Mouse (Mus musculus) spleen, adult 18-20 months (tissue): ENCODE results near the gene Carmil1.
A peak's percentile ranks its signal among the peaks of the same experiment; 100 is the strongest.

ENCODE experiments used
- DNase-seq, 2 experiments: peaks; one replicate each; pipeline ENCODE4 v3.0.0; 2022; ENCODE audit warnings: mixed read lengths in 2 of 2

Gene Carmil1

GRCm38 (mm10) chr13:24257809-24258208 is 22.8 kb downstream of the Carmil1 start:
- no peak for DNase-seq

GRCm38 (mm10) chr13:24253989-24254388 is 26.6 kb downstream of the Carmil1 start:
- DNase-seq: peak in 1 of 2 experiments; percentile 29

DNA sequence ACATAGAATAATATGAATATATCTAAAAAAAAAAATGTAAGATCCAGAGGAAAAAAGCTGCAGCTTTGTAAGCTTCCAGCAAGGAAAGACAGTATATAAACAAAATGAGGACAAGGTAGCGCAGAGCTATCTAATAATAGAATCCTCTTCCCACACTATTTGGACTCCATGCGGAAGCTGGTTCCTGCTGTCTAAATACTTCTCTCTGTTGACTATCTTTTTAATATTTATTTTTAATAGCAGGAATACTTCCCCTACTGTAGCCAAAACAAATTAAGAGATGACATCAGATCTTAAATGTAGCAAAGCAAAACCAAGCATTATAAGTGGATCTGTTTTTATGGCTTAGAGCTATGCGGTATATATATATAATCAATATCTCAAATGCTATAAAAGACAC is 27.0 kb downstream of the Carmil1 start:
- DNase-seq: no peak

- DNase-seq: no peak
Measured at GRCm38 (mm10) chr13:24251236-24251635, 29.4 kb downstream of the Carmil1 start.

DNA sequence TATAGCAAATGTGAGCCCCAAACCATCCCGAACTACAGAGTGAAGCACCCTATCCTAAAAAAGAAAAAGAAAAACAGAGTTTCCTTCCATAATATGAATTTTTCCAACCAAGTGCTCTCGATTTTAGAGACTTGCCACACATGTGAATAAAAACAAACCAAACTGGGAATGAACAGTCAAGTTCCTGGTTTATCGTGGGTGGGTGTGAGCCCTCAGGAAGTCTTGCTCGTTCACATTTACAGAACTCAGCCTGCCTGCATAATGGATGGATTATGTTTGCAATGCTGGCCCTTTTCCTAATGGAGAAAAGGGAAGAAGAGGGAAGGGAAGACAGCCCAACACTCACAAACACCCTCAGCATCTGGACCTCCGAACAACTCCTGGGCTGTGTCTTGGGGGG is 32.7 kb downstream of the Carmil1 start:
- no peak for DNase-seq

DNA sequence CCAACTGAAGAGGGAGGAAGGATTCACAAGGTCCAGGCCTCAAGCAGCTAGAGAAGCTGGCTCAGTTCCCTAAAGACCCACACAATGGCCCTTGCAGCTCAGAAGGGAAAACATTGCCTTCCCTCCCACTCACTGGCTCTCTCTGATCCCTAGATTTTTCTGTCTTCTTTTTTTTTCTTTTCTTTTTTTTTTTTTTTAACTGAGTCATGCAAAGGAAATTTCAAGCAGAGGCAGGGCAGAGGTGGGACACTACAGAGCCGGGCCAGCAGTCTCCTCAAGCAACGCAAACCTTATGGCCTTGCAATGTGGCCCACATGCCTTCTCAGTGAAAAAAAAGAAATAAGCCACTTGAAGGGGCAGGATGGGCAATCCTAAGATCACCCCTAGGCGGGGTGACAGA is 33.2 kb downstream of the Carmil1 start:
- no peak for DNase-seq

DNA sequence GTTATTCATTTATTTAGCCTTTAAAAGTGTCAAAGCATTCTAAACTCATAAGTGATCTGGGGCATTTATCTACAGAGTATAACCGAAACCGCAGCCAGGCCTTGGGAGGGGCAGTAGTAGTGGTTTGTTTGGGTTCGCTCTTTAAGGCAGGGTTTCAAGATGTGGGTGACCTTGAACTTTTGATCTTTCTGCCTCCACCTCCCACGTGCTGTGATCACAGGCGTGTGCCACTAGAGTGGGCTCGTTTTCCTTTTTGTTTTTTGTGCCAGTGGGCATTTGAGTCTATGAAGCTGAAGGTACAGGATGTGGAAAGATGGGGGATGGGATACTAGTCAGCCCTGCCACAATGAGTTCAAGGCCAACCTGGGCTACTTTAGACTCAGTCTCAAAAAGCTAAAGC is 34.3 kb downstream of the Carmil1 start:
- DNase-seq: no peak

DNA sequence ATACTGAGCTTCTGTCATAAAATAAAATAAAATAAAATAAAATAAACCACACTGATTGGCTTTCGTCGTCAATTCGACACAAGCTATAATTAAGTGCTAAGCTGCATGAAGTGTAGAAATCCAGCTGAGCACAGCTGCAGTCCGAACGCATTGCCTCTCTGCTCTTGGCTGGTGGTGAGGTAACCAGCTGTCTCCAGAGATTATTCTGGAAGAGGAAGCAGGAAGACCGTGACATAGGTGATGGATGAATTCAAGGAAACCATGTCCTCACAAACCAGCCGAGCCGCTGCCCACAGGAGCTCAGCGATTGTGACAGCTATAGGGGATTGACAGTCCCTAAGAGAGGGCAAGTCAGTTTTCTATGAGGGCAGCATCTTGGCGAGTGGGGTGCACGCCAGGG is 36.0 kb downstream of the Carmil1 start:
- no peak for DNase-seq

- no peak for DNase-seq
Measured at GRCm38 (mm10) chr13:24243964-24244363, 36.6 kb downstream of the Carmil1 start.

- no peak for DNase-seq
Measured at GRCm38 (mm10) chr13:24242429-24243106, 38.0 kb downstream of the Carmil1 start.

DNA sequence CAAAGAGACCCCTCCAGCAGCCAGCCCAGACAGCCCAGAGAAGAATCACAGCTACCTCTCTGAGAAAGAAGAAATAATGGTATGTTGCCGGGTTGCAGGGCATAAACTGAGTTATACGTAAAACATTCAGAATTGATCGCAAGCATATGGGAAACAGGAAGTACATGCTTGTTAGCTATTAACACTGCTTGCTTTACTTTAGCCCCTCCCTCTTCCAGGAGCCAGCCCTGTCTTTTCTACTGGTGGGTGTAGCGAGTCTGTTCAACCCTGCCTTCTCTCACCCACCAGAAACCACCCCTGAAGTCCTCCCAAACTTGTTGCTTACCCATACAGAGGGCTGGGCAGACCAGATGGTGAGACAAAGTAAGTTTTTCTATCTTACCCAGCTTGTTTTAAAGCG is 39.4 kb downstream of the Carmil1 start:
- DNase-seq: no peak

- DNase-seq: no peak
Measured at GRCm38 (mm10) chr13:24240430-24240829, 40.2 kb downstream of the Carmil1 start.

- no peak for DNase-seq
Measured at GRCm38 (mm10) chr13:24238456-24239120, 42.0 kb downstream of the Carmil1 start.

DNA sequence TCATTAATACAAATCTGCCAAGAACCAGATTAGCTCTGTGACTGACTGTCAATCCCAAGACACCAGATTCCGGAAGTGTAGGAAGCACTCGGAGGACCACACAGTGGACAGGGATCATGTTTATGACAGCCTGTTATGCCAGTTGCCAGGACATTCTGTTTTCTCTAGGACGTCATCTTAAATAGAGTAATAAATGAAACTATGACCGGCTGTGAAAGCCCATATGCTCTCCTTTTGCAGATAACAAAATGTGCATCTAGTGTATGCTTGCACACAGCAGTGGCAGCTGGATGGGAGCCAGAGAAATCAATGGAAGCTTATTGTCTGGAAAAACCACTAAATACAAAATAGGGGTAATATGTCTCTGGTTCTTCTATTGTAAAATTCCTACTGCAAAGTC is 43.9 kb downstream of the Carmil1 start:
- DNase-seq: no peak

- no peak for DNase-seq
Measured at GRCm38 (mm10) chr13:24232750-24233149, 47.8 kb downstream of the Carmil1 start.

GRCm38 (mm10) chr13:24231746-24232483 is 48.7 kb downstream of the Carmil1 start:
- no peak for DNase-seq

GRCm38 (mm10) chr13:24231146-24231545 is 49.4 kb downstream of the Carmil1 start:
- DNase-seq: peak; percentile 38 to 51

DNA sequence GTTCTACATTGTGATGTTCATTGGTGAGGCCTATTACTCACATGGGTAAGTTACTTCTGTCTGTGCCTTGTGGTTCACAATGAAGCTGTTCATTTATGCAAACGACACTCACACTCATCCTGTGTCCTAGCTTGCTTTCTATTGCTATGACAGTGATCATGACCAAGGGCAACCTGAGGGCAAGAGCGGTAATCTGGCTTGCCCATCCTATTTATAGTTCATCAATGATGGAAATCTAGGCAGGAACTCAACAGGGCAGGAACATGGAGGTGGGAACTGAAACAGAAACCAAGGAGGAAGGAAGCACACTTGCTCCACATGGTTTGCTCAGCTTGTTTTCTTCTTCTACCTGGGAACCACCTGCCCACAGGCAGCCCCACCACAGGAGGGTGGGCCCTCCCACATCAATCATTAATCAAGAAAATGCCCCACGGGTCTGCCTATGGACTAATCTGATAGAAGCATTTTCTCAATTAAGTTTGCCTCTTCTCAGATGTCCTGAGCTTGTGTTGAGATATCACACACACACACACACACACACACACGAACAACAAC is 50.0 kb downstream of the Carmil1 start:
- DNase-seq: peak; percentile 40 to 48

GRCm38 (mm10) chr13:24223425-24224201 is 57.0 kb downstream of the Carmil1 start:
- no peak for DNase-seq

DNA sequence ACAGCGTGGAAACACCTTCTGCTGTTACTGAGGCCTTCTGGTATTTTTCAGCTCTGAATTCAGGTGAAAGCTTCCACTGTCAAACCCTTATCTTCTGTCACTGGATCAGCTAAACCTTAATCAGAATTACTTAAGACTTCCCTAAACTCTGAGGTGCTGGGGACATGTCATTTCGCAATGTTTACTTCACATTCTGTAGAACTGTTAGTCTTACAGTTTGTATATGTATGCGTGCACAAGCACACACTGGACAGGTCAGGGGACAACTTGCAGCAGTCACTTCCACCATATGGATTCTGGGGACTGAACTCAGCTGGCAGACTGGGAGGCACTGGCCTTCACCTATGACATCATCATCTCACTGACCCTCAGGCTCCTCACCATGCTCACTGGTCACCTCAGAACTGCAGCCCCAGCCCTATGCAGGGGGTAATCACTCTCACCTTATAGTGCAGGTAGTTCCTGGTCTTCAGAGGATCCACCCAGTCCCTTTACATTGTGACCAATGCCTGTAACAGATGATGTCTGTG is 60.1 kb downstream of the Carmil1 start:
- no peak for DNase-seq

GRCm38 (mm10) chr13:24211229-24211628 is 69.4 kb downstream of the Carmil1 start:
- DNase-seq: no peak

DNA sequence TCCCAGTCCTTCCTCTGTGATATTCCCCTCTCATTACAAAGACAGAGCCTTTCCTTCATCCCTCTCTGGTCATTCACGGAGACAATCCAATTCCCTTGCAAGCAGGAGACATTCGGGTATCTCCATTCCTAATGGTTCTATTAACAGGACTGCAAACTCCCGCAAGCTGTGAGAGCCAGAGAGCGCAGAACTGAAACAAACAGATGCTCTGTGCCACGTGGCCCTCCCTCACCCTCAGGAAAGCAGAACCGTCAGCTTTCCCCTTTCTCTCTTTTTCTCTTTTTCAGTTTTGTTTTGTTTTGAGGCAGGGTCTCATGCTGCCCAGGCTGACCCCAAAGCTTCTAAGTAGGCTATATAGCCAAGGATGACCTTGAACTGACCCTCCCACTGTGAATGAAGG is 74.5 kb downstream of the Carmil1 start:
- peak in 1 of 2 experiments; percentile 17 for DNase-seq

DNA sequence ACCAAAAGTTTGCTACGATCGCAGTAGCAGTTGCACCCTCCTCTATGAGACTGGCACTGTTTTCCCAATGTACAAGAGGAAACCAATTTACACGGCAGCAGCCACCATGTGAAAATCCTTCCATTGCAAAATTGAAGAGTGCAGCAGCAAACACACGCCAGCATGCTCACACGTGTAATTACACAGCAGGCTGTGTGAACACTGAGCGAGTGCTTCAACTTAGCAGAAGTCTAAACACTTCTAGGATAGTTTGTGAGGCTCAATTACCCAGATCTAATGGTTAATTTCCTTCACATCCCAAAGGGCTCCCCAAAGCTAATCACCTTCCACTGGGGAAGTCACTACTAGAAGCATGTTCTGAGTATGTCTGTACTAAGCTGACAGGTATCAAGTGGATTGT is 78.3 kb downstream of the Carmil1 start:
- DNase-seq: no peak
